Mouse (Mus musculus): ENCODE results near the gene Tgds. TPM values are rescaled to one million over a fixed set of nuclear protein-coding genes. Genes with fewer than 3 reads are reported as not detected.
"Not testable (repeated sequence)": the region's sequence is repeated elsewhere in the genome, so short reads cannot be mapped to it uniquely, and the experiment has no call there.

Tgds gene
- total RNA-seq, 2 experiments from 2014 or later = 8.5 to 11.1 TPM

- peak; percentile 93 to 97 for DNase-seq (ENCODE audit: low spot score in 2 of 2)
Measured at GRCm38 (mm10) chr14:118136744-118137452, 4.3 kb upstream of the Tgds start, which contains the start of gene Gpr180. TSS of gene Gpr180 (plus strand) at chr14:118137158.

GRCm38 (mm10) chr14:118131931-118132641 lies 469 bp downstream of the Tgds start:
- DNase-seq (ENCODE audit: low spot score in 2 of 2) = no peak

GRCm38 (mm10) chr14:118131472-118131871 lies 1.1 kb downstream of the Tgds start:
- DNase-seq (ENCODE audit: low spot score in 2 of 2) = no peak

- no peak for DNase-seq (ENCODE audit: low spot score in 2 of 2)
Measured at GRCm38 (mm10) chr14:118126301-118126700, 6.3 kb downstream of the Tgds start.

- DNase-seq (ENCODE audit: low spot score in 2 of 2) = no peak
Measured at GRCm38 (mm10) chr14:118124771-118125170, 7.8 kb downstream of the Tgds start.

GRCm38 (mm10) chr14:118124129-118124528 lies 8.4 kb downstream of the Tgds start:
- no peak for DNase-seq (ENCODE audit: low spot score in 2 of 2)

GRCm38 (mm10) chr14:118113116-118113515 lies 19.4 kb downstream of the Tgds start:
- no peak for DNase-seq (ENCODE audit: low spot score in 2 of 2)

GRCm38 (mm10) chr14:118107479-118107878 lies 25.1 kb downstream of the Tgds start:
- not testable (repeated sequence) for DNase-seq (ENCODE audit: low spot score in 2 of 2)

- DNase-seq (ENCODE audit: low spot score in 2 of 2) = no peak
Measured at GRCm38 (mm10) chr14:118101227-118101990, 31.1 kb downstream of the Tgds start.

GRCm38 (mm10) chr14:118098265-118098664 lies 34.3 kb downstream of the Tgds start:
- no peak for DNase-seq (ENCODE audit: low spot score in 2 of 2)

- peak in 1 of 2 experiments; percentile 33 for DNase-seq (ENCODE audit: low spot score in 2 of 2)
Measured at GRCm38 (mm10) chr14:118089806-118090392, 42.7 kb downstream of the Tgds start.

- DNase-seq (ENCODE audit: low spot score in 2 of 2) = peak; percentile 84 to 93
Measured at GRCm38 (mm10) chr14:118089215-118089805, 43.2 kb downstream of the Tgds start.

- DNase-seq (ENCODE audit: low spot score in 2 of 2) = no peak
Measured at GRCm38 (mm10) chr14:118088437-118089207, 43.9 kb downstream of the Tgds start.

GRCm38 (mm10) chr14:118086271-118087035 lies 46.1 kb downstream of the Tgds start:
- no peak for DNase-seq (ENCODE audit: low spot score in 2 of 2)

- DNase-seq (ENCODE audit: low spot score in 2 of 2) = no peak
Measured at GRCm38 (mm10) chr14:118083851-118084250, 48.7 kb downstream of the Tgds start.

- no peak for DNase-seq (ENCODE audit: low spot score in 2 of 2)
Measured at GRCm38 (mm10) chr14:118080606-118081005, 51.9 kb downstream of the Tgds start.

- DNase-seq (ENCODE audit: low spot score in 2 of 2) = no peak
Measured at GRCm38 (mm10) chr14:118070100-118070499, 62.5 kb downstream of the Tgds start.

- no peak for DNase-seq (ENCODE audit: low spot score in 2 of 2)
Measured at GRCm38 (mm10) chr14:118069439-118070079, 63.0 kb downstream of the Tgds start.
